Mouse (Mus musculus) cortical plate, adult 2 months (tissue): ENCODE results near the gene Hist1h2be.

ENCODE experiments used
- CTCF ChIP-seq: fragments of 200-500 bp; IDR thresholded peaks from 2 replicates; pipeline ENCODE4 v1.5.1; 2011; ENCODE audit warnings: mild to moderate bottlenecking, control low read depth, low read length; ENCODE audit not compliant: insufficient read depth; ENCODE audit errors: extremely low read depth
- POLR2A ChIP-seq: fragments of 200-500 bp; IDR thresholded peaks from 2 replicates; pipeline ENCODE4 v1.6.1; 2011; ENCODE audit warnings: mild to moderate bottlenecking, low read length, control low read depth; ENCODE audit not compliant: insufficient read depth; ENCODE audit errors: extremely low read depth

- TF ChIP-seq CTCF (no peak), POLR2A (peak; percentile 94)
Measured at GRCm38 (mm10) chr13:23554925-23555838, 65.7 kb downstream of the Hist1h2be start.
